Mouse (Mus musculus) embryonic fibroblast, embryonic 13.5 days (primary cell): ENCODE results near the gene Traf2.

Experiments used
- CTCF ChIP-seq: IDR thresholded peaks from 2 replicates; pipeline ENCODE4 v1.5.1; 2011; ENCODE audit warnings: mild to moderate bottlenecking, control low read depth, low read length, moderate library complexity, borderline replicate concordance; ENCODE audit not compliant: insufficient read depth
- POLR2A ChIP-seq: IDR thresholded peaks from 2 replicates; pipeline ENCODE4 v1.6.1; 2011; ENCODE audit warnings: low read depth, mild to moderate bottlenecking, control low read depth, low read length, moderate library complexity

- TF ChIP-seq CTCF (no peak), POLR2A (no peak)
Observed at GRCm38 (mm10) chr2:25565741-25566140, 19.0 kb upstream of the Traf2 start.
